Mouse (Mus musculus) embryonic facial prominence, embryonic 11.5 days (tissue): ENCODE data around the gene Fads2. TPM values are rescaled to one million over a fixed set of nuclear protein-coding genes. Genes with fewer than 3 reads are reported as not detected.
A peak's percentile ranks its signal among the peaks of the same experiment; 100 is the strongest.

ENCODE experiments used
- ATAC-seq: fragments of 200-750 bp; cut with Nextera tagmentation; replicated peaks from 2 replicates; pipeline ENCODE4 v1.8.0; 2017; ENCODE audit warnings: low read depth; ENCODE audit not compliant: insufficient number of reproducible peaks, low FRiP score, low TSS enrichment
- DNase-seq: peaks from one replicate; pipeline ENCODE4 v3.0.0-alpha.2; 2015; ENCODE audit warnings: low spot score
- H3K27ac ChIP-seq: fragments of 300-500 bp; sonication (generic); replicated peaks from 2 replicates; pipeline ENCODE4 v1.5.1; 2014; ENCODE audit warnings: mild to moderate bottlenecking, low read depth, low read length, control low read depth
- H3K27me3 ChIP-seq: fragments of 300-500 bp; sonication (generic); 2 replicates; pipeline ENCODE4 v1.6.1; 2014; ENCODE audit warnings: mild to moderate bottlenecking, low read length, moderate library complexity, mixed read lengths; ENCODE audit not compliant: control insufficient read depth, insufficient read depth
- H3K36me3 ChIP-seq: fragments of 300-500 bp; sonication (generic); replicated peaks from 2 replicates; pipeline ENCODE4 v1.6.1; 2014; ENCODE audit warnings: low read depth, mild to moderate bottlenecking, low read length, moderate library complexity, mixed read lengths; ENCODE audit not compliant: control insufficient read depth, insufficient read depth
- H3K4me1 ChIP-seq: fragments of 300-500 bp; sonication (generic); 2 replicates; pipeline ENCODE4 v1.6.1; 2014; ENCODE audit warnings: low read length, mixed read lengths; ENCODE audit not compliant: control insufficient read depth, insufficient read depth
- H3K4me2 ChIP-seq: fragments of 300-500 bp; sonication (generic); 2 replicates; pipeline ENCODE4 v1.6.1; 2014; ENCODE audit warnings: low read depth, mild to moderate bottlenecking, control low read depth, low read length, moderate library complexity
- H3K4me3 ChIP-seq: fragments of 300-500 bp; sonication (generic); 2 replicates; pipeline ENCODE4 v1.5.1; 2014; ENCODE audit warnings: low read depth, low read length, control low read depth
- H3K9ac ChIP-seq: fragments of 300-500 bp; sonication (generic); replicated peaks from 2 replicates; pipeline ENCODE4 v1.6.1; 2014; ENCODE audit warnings: mild to moderate bottlenecking, control low read depth, low read length
- H3K9me3 ChIP-seq: fragments of 300-500 bp; sonication (generic); replicated peaks from 2 replicates; pipeline ENCODE4 v1.6.1; 2016; ENCODE audit warnings: mild to moderate bottlenecking, low read length, inconsistent platforms, mixed read lengths; ENCODE audit not compliant: control insufficient read depth
- WGBS: fragments of 180-500 bp; shearing (Covaris S2); extraction: QIAGEN DNeasy Blood & Tissue Kit; methylation state at CpG from one replicate; pipeline ENCODE4 v1.1.7; 2014; 5-methylcytosine and 5-hydroxymethylcytosine counted together
- polyA plus RNA-seq: library from polyadenylated mRNA; unstranded; fragments of >200 nt; fragmentation: Nextera tagmentation; extraction: Ambion mirVana; gene quantifications from 2 replicates; pipeline ENCODE4 v1.2.1, GENCODE M21; 2014

The Fads2 gene
- polyA plus RNA-seq, 1 experiment from 2014 or later, result 57.0 TPM

- H3K9ac ChIP-seq, result no peak overlapping the region
- WGBS, result 90% methylated on average over 4 of the region's 4 CpGs
- no peak overlapping the region for H3K4me3 ChIP-seq
- ATAC-seq, result no peak
- no peak overlapping the region for H3K27ac ChIP-seq
- DNase-seq, result no peak
- H3K36me3 ChIP-seq, result no peaks in the 10 kb centered on the region
- no peaks in the 10 kb centered on the region for H3K9me3 ChIP-seq
- no peak overlapping the region for H3K4me2 ChIP-seq
- no peaks in the 10 kb centered on the region for H3K27me3 ChIP-seq
- H3K4me1 ChIP-seq, result peaks cover 4% of the 10 kb centered on the region
Measured at GRCm38 (mm10) chr19:10042816-10043215, 58.7 kb downstream of the Fads2 start.

GRCm38 (mm10) chr19:10042232-10042631 is 59.3 kb downstream of the Fads2 start:
- Histone ChIP-seq H3K9me3 (no peaks in the 10 kb centered on the region), H3K4me3 (peak overlapping the region; percentile 65), H3K36me3 (no peaks in the 10 kb centered on the region), H3K4me1 (peaks cover 4% of the 10 kb centered on the region), H3K4me2 (peak overlapping the region; percentile 99), H3K27ac (no peak overlapping the region), H3K9ac (no peak overlapping the region), H3K27me3 (no peaks in the 10 kb centered on the region)
- 0 out of 2 replicates have a peak, but pooled peaks have one; percentile 24 for ATAC-seq
- DNase-seq, result no peak
- 47% methylated on average over 6 of the region's 6 CpGs for WGBS

- Histone ChIP-seq H3K4me2 (peak within 1 kb of the TSS; percentile 99), H3K9ac (peak within 1 kb of the TSS; percentile 66), H3K4me3 (peak within 1 kb of the TSS; percentile 65), H3K27ac (no peak within 1 kb of the TSS), H3K4me1 (peaks cover 4% of the 10 kb centered on the region), H3K9me3 (no peaks in the 10 kb centered on the region), H3K27me3 (no peaks in the 10 kb centered on the region), H3K36me3 (no peaks in the 10 kb centered on the region)
- DNase-seq (peak; percentile 83), ATAC-seq (peak; percentile 87)
- under 1% methylated on average over 61 of the region's 69 CpGs for WGBS
Measured at GRCm38 (mm10) chr19:10041388-10042148, 60.0 kb downstream of the Fads2 start, which contains the start of gene Fads3. Gene Fads3, plus strand, starts transcription at chr19:10041569.

GRCm38 (mm10) chr19:10040866-10041387 is 60.6 kb downstream of the Fads2 start:
- Histone ChIP-seq H3K27me3 (no peaks in the 10 kb centered on the region), H3K9me3 (no peaks in the 10 kb centered on the region), H3K27ac (no peak overlapping the region), H3K4me3 (peak overlapping the region; percentile 65), H3K4me1 (peaks cover 4% of the 10 kb centered on the region), H3K36me3 (no peaks in the 10 kb centered on the region), H3K4me2 (peak overlapping the region; percentile 99), H3K9ac (peak overlapping the region; percentile 66)
- WGBS, result 5% methylated on average over 17 of the region's 20 CpGs
- no peak for DNase-seq
- peak; percentile 30; the same call in 1 of the 2 replicates for ATAC-seq

- ATAC-seq, result no peak
- 82% methylated on average over 2 of the region's 2 CpGs for WGBS
- H3K4me1 ChIP-seq, result peaks cover 4% of the 10 kb centered on the region
Measured at GRCm38 (mm10) chr19:10039615-10040014, 61.9 kb downstream of the Fads2 start.

GRCm38 (mm10) chr19:10038910-10039309 is 62.6 kb downstream of the Fads2 start:
- WGBS, result 27% methylated on average over 3 of the region's 3 CpGs
- Histone ChIP-seq H3K36me3 (no peaks in the 10 kb centered on the region), H3K27me3 (no peaks in the 10 kb centered on the region), H3K4me1 (peaks cover 4% of the 10 kb centered on the region), H3K27ac (no peak overlapping the region; the same call in 1 of the 2 replicates), H3K9ac (no peak overlapping the region), H3K9me3 (no peaks in the 10 kb centered on the region), H3K4me2 (no peak overlapping the region), H3K4me3 (no peak overlapping the region)
- DNase-seq, result no peak
- ATAC-seq, result no peak

More at GRCm38 (mm10) chr19:10039615-10040014, 61.9 kb downstream of the Fads2 start:
- Histone ChIP-seq H3K27me3 (no peaks in the 10 kb centered on the region), H3K36me3 (no peaks in the 10 kb centered on the region), H3K4me3 (no peak overlapping the region), H3K4me2 (no peak overlapping the region), H3K9me3 (no peaks in the 10 kb centered on the region), H3K27ac (no peak overlapping the region), H3K9ac (no peak overlapping the region)
- DNase-seq, result no peak

- WGBS, result 85% methylated on average over 3 of the region's 3 CpGs
- no peak for ATAC-seq
- H3K9me3 ChIP-seq, result no peaks in the 10 kb centered on the region
- no peak overlapping the region for H3K9ac ChIP-seq
- H3K4me1 ChIP-seq, result peaks cover 4% of the 10 kb centered on the region
- no peak overlapping the region for H3K27ac ChIP-seq
- no peak overlapping the region for H3K4me2 ChIP-seq
- no peaks in the 10 kb centered on the region for H3K36me3 ChIP-seq
- no peaks in the 10 kb centered on the region for H3K27me3 ChIP-seq
- H3K4me3 ChIP-seq, result no peak overlapping the region
- no peak for DNase-seq
Measured at GRCm38 (mm10) chr19:10038364-10038763, 63.2 kb downstream of the Fads2 start.

GRCm38 (mm10) chr19:10037534-10037933 is 64.0 kb downstream of the Fads2 start:
- no peak overlapping the region for H3K4me3 ChIP-seq
- no peaks in the 10 kb centered on the region for H3K36me3 ChIP-seq
- H3K4me2 ChIP-seq, result no peak overlapping the region
- no peak for ATAC-seq
- no peaks in the 10 kb centered on the region for H3K27me3 ChIP-seq
- H3K9ac ChIP-seq, result no peak overlapping the region
- no peak for DNase-seq
- WGBS, result 64% methylated on average over 2 of the region's 2 CpGs
- peaks cover 4% of the 10 kb centered on the region for H3K4me1 ChIP-seq
- no peak overlapping the region for H3K27ac ChIP-seq
- no peaks in the 10 kb centered on the region for H3K9me3 ChIP-seq
